Comparison of ENCODE assay signal across 11 mouse cellular contexts in genomic region chr9:116976575-116977408, GRCm38 (mm10).
DNase-seq lines count a peak whose midpoint lies in the region; ATAC-seq and TF ChIP-seq lines count a peak whose summit lies in the region.
"Had no signal": no experiment of that assay in that cellular context is flagged by ENCODE, and none has a peak within 500 bp of the region (broad histone marks: within the 10 kb centered on the region; RNA-seq: fewer than 3 reads in every experiment).

No protein-coding gene starts in this region.

- H3K9me3 ChIP-seq in lung, embryonic 14.5 days (ENCODE audit: low read depth, low read length) = no peaks in the 10 kb centered on the region
- H3K9me3 ChIP-seq in hindbrain, embryonic 13.5 days = no peaks in the 10 kb centered on the region
- H3K9me3 ChIP-seq: neural tube, embryonic 15.5 days had no signal

- no peak; the same call in 1 of the 2 replicates for ATAC-seq in lung, embryonic 14.5 days (ENCODE audit: insufficient read depth)
- ATAC-seq in hindbrain, embryonic 13.5 days (ENCODE audit: low FRiP score) = no peak
- ATAC-seq: activated CD4-positive, CD25-positive, alpha-beta regulatory T cell, adult 4 months had no signal

- H3K4me3 ChIP-seq in lung, embryonic 14.5 days (ENCODE audit: low read depth, low read length) = no peak overlapping the region
- H3K4me3 ChIP-seq in testis, adult 2 months (ENCODE audit: control insufficient read depth, low read depth, low read length) = no peak overlapping the region; the same call in 1 of the 2 replicates
- no peak overlapping the region for H3K4me3 ChIP-seq in hindbrain, embryonic 13.5 days
- H3K4me3 ChIP-seq: neural tube, embryonic 15.5 days had no signal

- TF ChIP-seq POLR2A in testis, adult 2 months (IDR thresholded peaks at IDR 0.05; ENCODE audit: control insufficient read depth, low read depth, low read length) = no peak

- H3K27me3 ChIP-seq in lung, embryonic 14.5 days (ENCODE audit: insufficient read depth, low read length) = no peaks in the 10 kb centered on the region
- no peaks in the 10 kb centered on the region for H3K27me3 ChIP-seq in testis, adult 2 months (ENCODE audit: control insufficient read depth, insufficient read depth, low read length)
- H3K27me3 ChIP-seq in hindbrain, embryonic 13.5 days = no peaks in the 10 kb centered on the region
- H3K27me3 ChIP-seq: neural tube, embryonic 15.5 days had no signal

- peak overlapping the region; percentile 56 for H3K27ac ChIP-seq in lung, embryonic 14.5 days (ENCODE audit: low read depth)
- no peak overlapping the region for H3K27ac ChIP-seq in testis, adult 2 months (ENCODE audit: control insufficient read depth, insufficient read depth, low read depth, low read length)
- H3K27ac ChIP-seq in hindbrain, embryonic 13.5 days = no peak overlapping the region
- H3K27ac ChIP-seq: neural tube, embryonic 15.5 days had no signal

- H3K4me2 ChIP-seq in lung, embryonic 14.5 days = no peak overlapping the region
- no peak overlapping the region for H3K4me2 ChIP-seq in hindbrain, embryonic 13.5 days
- H3K4me2 ChIP-seq: neural tube, embryonic 15.5 days had no signal

- intact Hi-C loops in heart, postnatal 25 days (cut with DNase I) = no loop called here

- no peaks in the 10 kb centered on the region for H3K4me1 ChIP-seq in lung, embryonic 14.5 days (ENCODE audit: insufficient read depth)
- H3K4me1 ChIP-seq in testis, adult 2 months (ENCODE audit: control insufficient read depth, insufficient read depth, low read length) = no peaks in the 10 kb centered on the region
- no peaks in the 10 kb centered on the region for H3K4me1 ChIP-seq in hindbrain, embryonic 13.5 days (replicated peaks)
- H3K4me1 ChIP-seq: neural tube, embryonic 15.5 days had no signal

- 54% methylated on average over 21 of the region's 21 CpGs for WGBS in lung, embryonic 14.5 days
- WGBS in hindbrain, embryonic 13.5 days = 88% methylated on average over 21 of the region's 21 CpGs

- no peak overlapping the region for H3K9ac ChIP-seq in lung, embryonic 14.5 days
- no peak overlapping the region for H3K9ac ChIP-seq in hindbrain, embryonic 13.5 days
- H3K9ac ChIP-seq: neural tube, embryonic 15.5 days had no signal

- peak; percentile 44 for TF ChIP-seq CTCF in lung, embryonic 14.5 days (IDR thresholded peaks at IDR 0.05; ENCODE audit: low read depth)
- TF ChIP-seq CTCF in testis, adult 2 months (IDR thresholded peaks at IDR 0.05; ENCODE audit: control insufficient read depth, insufficient read depth, insufficient replicate concordance, low read depth, low read length) = peak; percentile 64; the same call in 1 of the 2 replicates

- H3K36me3 ChIP-seq in lung, embryonic 14.5 days (ENCODE audit: insufficient read depth) = 0 out of 2 replicates have a peak, but pooled peaks cover 8% of the 10 kb centered on the region
- H3K36me3 ChIP-seq in testis, adult 2 months (ENCODE audit: control insufficient read depth, insufficient read depth, low read length) = no peaks in the 10 kb centered on the region
- no peaks in the 10 kb centered on the region for H3K36me3 ChIP-seq in hindbrain, embryonic 13.5 days
- H3K36me3 ChIP-seq: neural tube, embryonic 15.5 days had no signal

- peak; percentile 84 for DNase-seq in heart, adult 11 months
- DNase-seq in heart, postnatal 25 days (ENCODE audit: low spot score) = no peak
- DNase-seq in lung, embryonic 14.5 days = peak; percentile 80
- no peak for DNase-seq in lung, postnatal 14 days
- DNase-seq in layer of hippocampus, adult 8-10 months (ENCODE audit: low spot score in 2 of 2) = peak; percentile 42 to 61
- DNase-seq in ovary, adult 18-20 months (ENCODE audit: low spot score) = no peak
- DNase-seq: cerebellum, adult 2 months had no signal

Comparison
In these comparisons a context has a peak if more than half of its experiments do, and no peak if none do; other contexts are left out.
1. DNase-seq: peak in heart, adult 11 months (single experiment), lung, embryonic 14.5 days (single experiment) and layer of hippocampus, adult 8-10 months (2 of 2); none in heart, postnatal 25 days (single experiment), lung, postnatal 14 days (single experiment) and ovary, adult 18-20 months (single experiment).